ENCODE assay signal across 8 mouse cellular contexts in the genomic region with DNA sequence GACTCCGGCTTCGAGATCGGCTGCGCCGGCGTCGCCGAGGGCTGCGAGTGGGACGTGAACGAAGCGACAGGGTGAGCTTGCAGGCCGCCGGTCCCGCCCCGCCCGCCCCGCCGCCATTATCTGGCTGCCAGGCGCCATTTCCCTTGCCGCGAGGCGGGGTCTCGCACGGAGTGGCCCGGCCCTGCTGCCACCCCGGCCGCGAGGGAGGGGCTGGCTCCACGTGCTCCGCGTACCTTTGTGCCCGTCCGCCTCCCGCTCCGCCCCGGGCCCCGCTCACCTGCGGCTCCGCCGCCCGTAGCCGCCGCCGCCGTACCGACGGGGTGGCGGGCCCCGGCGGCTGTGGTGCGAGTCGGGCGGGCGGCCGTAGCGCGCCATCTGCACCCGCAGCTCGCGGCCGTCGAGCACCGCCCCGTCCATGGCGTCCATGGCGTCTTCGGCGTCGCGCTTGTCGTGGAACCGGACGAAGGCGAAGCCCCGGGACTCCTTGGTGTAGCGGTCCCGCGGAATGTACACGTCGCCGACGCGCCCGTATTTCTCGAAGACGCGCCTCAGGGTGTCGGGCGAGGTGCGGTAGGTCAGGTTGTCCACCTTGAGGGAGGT. TPM values are rescaled to one million over a fixed set of nuclear protein-coding genes. Genes with fewer than 3 reads are reported as not detected.
A peak's percentile ranks its signal among the peaks of the same experiment; 100 is the strongest.
DNase-seq lines count a peak whose midpoint lies in the region; ATAC-seq and TF ChIP-seq lines count a peak whose summit lies in the region.

A gene (plus strand): TSS at position 150 of the 600 bp plus-strand sequence.

- WGBS in cerebellum, adult 2 months, result under 1% methylated on average over 83 of the region's 91 CpGs
- WGBS in lung, embryonic 16.5 days, result under 1% methylated on average over 67 of the region's 91 CpGs

- no peaks in the 10 kb centered on the region for H3K27me3 ChIP-seq in ES-Bruce4 (ENCODE audit: control insufficient read depth, insufficient read depth, low read length, poor library complexity, severe bottlenecking)
- no peaks in the 10 kb centered on the region for H3K27me3 ChIP-seq in cerebellum, adult 2 months (ENCODE audit: control insufficient read depth, insufficient read depth, low read length)
- no peaks in the 10 kb centered on the region for H3K27me3 ChIP-seq in lung, embryonic 16.5 days (ENCODE audit: control insufficient read depth, insufficient read depth, low read depth, low read length)

- peak; percentile 81 to 82 for DNase-seq in cerebellum, adult 2 months
- DNase-seq in heart, postnatal 4 days, result peak; percentile 85
- DNase-seq in layer of hippocampus, adult 9-11 months, result peak; percentile 70
- DNase-seq in ovary, postnatal 10 days (ENCODE audit: low spot score), result peak; percentile 52
- DNase-seq in thymus, postnatal 10 days (ENCODE audit: low spot score in 2 of 2), result peak; percentile 74 to 78

- TF ChIP-seq EP300 in ES-Bruce4 (IDR thresholded peaks at IDR 0.05; ENCODE audit: insufficient read depth, low read depth, low read length), result no peak

- no peak for TF ChIP-seq POLR2A in ES-Bruce4 (IDR thresholded peaks at IDR 0.05; ENCODE audit: insufficient read depth, low read length)
- TF ChIP-seq POLR2A in cerebellum, adult 2 months (IDR thresholded peaks at IDR 0.05; ENCODE audit: borderline replicate concordance, insufficient read depth, low read length), result no peak

- peak within 1 kb of the TSS; percentile 93 for H3K4me3 ChIP-seq in ES-Bruce4 (ENCODE audit: low read depth, low read length)
- H3K4me3 ChIP-seq in cerebellum, adult 2 months (replicated peaks; ENCODE audit: insufficient read depth, low read depth, low read length), result peak within 1 kb of the TSS; percentile 95
- peak within 1 kb of the TSS; percentile 97 for H3K4me3 ChIP-seq in lung, embryonic 16.5 days (ENCODE audit: low read length)

- peaks cover 45% of the 10 kb centered on the region for H3K36me3 ChIP-seq in ES-Bruce4 (ENCODE audit: control insufficient read depth, insufficient read depth, low read length, poor library complexity, severe bottlenecking)
- peaks cover 25% of the 10 kb centered on the region for H3K36me3 ChIP-seq in lung, embryonic 16.5 days (ENCODE audit: control insufficient read depth, insufficient read depth, low read length)

- TF ChIP-seq CTCF in ES-Bruce4 (IDR thresholded peaks at IDR 0.05; ENCODE audit: low read depth, low read length), result no peak
- TF ChIP-seq CTCF in cerebellum, adult 2 months (IDR thresholded peaks at IDR 0.05; ENCODE audit: borderline replicate concordance, insufficient read depth, low read depth, low read length), result no peak

- peak within 1 kb of the TSS; percentile 88 for H3K9ac ChIP-seq in ES-Bruce4 (ENCODE audit: low read depth, poor library complexity, severe bottlenecking)
- H3K9ac ChIP-seq in lung, embryonic 16.5 days (ENCODE audit: low read length), result peak within 1 kb of the TSS; percentile 98

- H3K4me1 ChIP-seq in ES-Bruce4 (ENCODE audit: control insufficient read depth, insufficient read depth, low read length), result no peaks in the 10 kb centered on the region
- H3K4me1 ChIP-seq in cerebellum, adult 2 months (ENCODE audit: control insufficient read depth, insufficient read depth, low read length), result no peaks in the 10 kb centered on the region; the same call in 1 of the 2 replicates
- H3K4me1 ChIP-seq in lung, embryonic 16.5 days (replicated peaks; ENCODE audit: control insufficient read depth, insufficient read depth, low read length), result peaks cover 18% of the 10 kb centered on the region

- H3K9me3 ChIP-seq in ES-Bruce4 (replicated peaks; ENCODE audit: control insufficient read depth, insufficient read depth, low read length, poor library complexity, severe bottlenecking), result no peaks in the 10 kb centered on the region
- H3K9me3 ChIP-seq in lung, embryonic 16.5 days (ENCODE audit: control insufficient read depth, low read length), result no peaks in the 10 kb centered on the region

- H3K4me2 ChIP-seq in lung, embryonic 16.5 days (ENCODE audit: low read depth, low read length), result peak within 1 kb of the TSS; percentile 80

- peak; percentile 20; the same call in 1 of the 2 replicates for ATAC-seq in frontal cortex, adult (ENCODE audit: low TSS enrichment)
- ATAC-seq in lung, embryonic 16.5 days (ENCODE audit: low read depth), result peak; percentile 70

- peak within 1 kb of the TSS; percentile 82 for H3K27ac ChIP-seq in ES-Bruce4 (ENCODE audit: insufficient read depth, low read length)
- H3K27ac ChIP-seq in cerebellum, adult 2 months (ENCODE audit: insufficient read depth, low read length), result peak within 1 kb of the TSS; percentile 90
- peak within 1 kb of the TSS; percentile 100 for H3K27ac ChIP-seq in lung, embryonic 16.5 days (ENCODE audit: low read length)

RNA-seq across cellular contexts. Expression of the gene that starts here (rescaled TPM):
- 14.6 and 15.1 TPM in 2 replicates for polyA plus RNA-seq in ES-Bruce4 (2011; ENCODE audit: insufficient read depth, insufficient read length, low read depth, missing spikeins)
- 33.0 and 34.2 TPM in 2 replicates for polyA plus RNA-seq in cerebellum, adult 2 months (2012; rRNA removed)
- total RNA-seq in heart, postnatal 4 days (2021), result 10 to 100 TPM; 26.9 to 35.6 TPM
- 36.0 and 36.6 TPM in 2 replicates for polyA plus RNA-seq in lung, embryonic 16.5 days (2015; fragmentation: Nextera tagmentation; extraction: Ambion mirVana)

Comparison
In these comparisons a context has a peak if more than half of its experiments do, and no peak if none do; other contexts are left out.
1. Peak in every context shown above with its lines: DNase-seq, ATAC-seq, H3K4me3 ChIP-seq and H3K27ac ChIP-seq.